Mouse (Mus musculus): ENCODE measurements around the gene Rheb. TPM values are rescaled to one million over a fixed set of nuclear protein-coding genes. Genes with fewer than 3 reads are reported as not detected.
"Not testable (repeated sequence)": the region's sequence is repeated elsewhere in the genome, so short reads cannot be mapped to it uniquely, and the experiment has no call there.

Gene Rheb
- polyA plus RNA-seq, 1 experiment from 2014 or later, result 200 TPM

DNA sequence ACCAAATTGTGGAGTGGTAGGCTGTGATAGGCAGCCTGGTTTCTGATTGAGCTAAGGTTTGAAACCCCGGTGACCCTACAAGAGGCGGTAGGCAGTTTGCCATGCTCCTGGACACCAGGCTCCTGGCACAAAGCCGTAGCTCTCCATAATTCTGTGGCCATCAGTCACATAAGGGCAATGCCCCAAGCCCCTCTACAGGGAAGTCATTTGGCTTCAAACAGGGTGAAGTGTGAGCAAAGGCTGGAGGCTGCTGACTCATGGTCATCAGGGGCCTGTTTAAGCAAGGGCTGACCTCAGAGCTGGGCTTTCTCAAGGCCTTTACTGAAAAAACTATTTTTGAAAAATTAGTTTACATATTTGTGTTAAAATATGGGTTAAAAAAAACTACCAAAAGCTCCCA is 11.8 kb upstream of the Rheb start:
- Histone ChIP-seq H3K9me3 (ENCODE audit: control insufficient read depth, low read length) (no peaks in the 10 kb centered on the region), H3K4me3 (ENCODE audit: low read depth, low read length) (no peak overlapping the region), H3K9ac (ENCODE audit: low read length) (no peak overlapping the region), H3K4me1 (ENCODE audit: control insufficient read depth, insufficient read depth, low read length) (no peaks in the 10 kb centered on the region), H3K27me3 (ENCODE audit: control insufficient read depth, insufficient read depth, low read length) (no peaks in the 10 kb centered on the region), H3K4me2 (ENCODE audit: low read depth, severe bottlenecking) (no peak overlapping the region), H3K36me3 (ENCODE audit: control insufficient read depth, insufficient read depth, low read length) (no peaks in the 10 kb centered on the region), H3K27ac (replicated peaks; ENCODE audit: low read depth, low read length) (no peak overlapping the region)
- no peak for DNase-seq (ENCODE audit: low spot score)
- 86% methylated on average over 3 of the region's 3 CpGs for WGBS
- ATAC-seq (ENCODE audit: insufficient number of reproducible peaks, low FRiP score, low TSS enrichment, low read depth), result no peak

- H3K36me3 ChIP-seq (ENCODE audit: control insufficient read depth, insufficient read depth, low read length); H3K9ac ChIP-seq (ENCODE audit: low read length); DNase-seq (ENCODE audit: low spot score); H3K27me3 ChIP-seq (ENCODE audit: control insufficient read depth, insufficient read depth, low read length); H3K27ac ChIP-seq (replicated peaks; ENCODE audit: low read depth, low read length); H3K9me3 ChIP-seq (ENCODE audit: control insufficient read depth, low read length); H3K4me3 ChIP-seq (ENCODE audit: low read depth, low read length); ATAC-seq (ENCODE audit: insufficient number of reproducible peaks, low FRiP score, low TSS enrichment, low read depth); H3K4me1 ChIP-seq (ENCODE audit: control insufficient read depth, insufficient read depth, low read length); H3K4me2 ChIP-seq (ENCODE audit: low read depth, severe bottlenecking): not testable (repeated sequence)
- 84% methylated on average over 14 of the region's 14 CpGs for WGBS
These were observed 5.8 kb upstream of the Rheb start for GRCm38 (mm10) chr5:24848261-24848660.

- Histone ChIP-seq H3K27ac (replicated peaks; ENCODE audit: low read depth, low read length) (no peak overlapping the region), H3K9ac (ENCODE audit: low read length) (no peak overlapping the region), H3K4me2 (ENCODE audit: low read depth, severe bottlenecking) (no peak overlapping the region), H3K4me1 (ENCODE audit: control insufficient read depth, insufficient read depth, low read length) (peaks cover 11% of the 10 kb centered on the region), H3K4me3 (ENCODE audit: low read depth, low read length) (no peak overlapping the region), H3K27me3 (ENCODE audit: control insufficient read depth, insufficient read depth, low read length) (no peaks in the 10 kb centered on the region), H3K9me3 (ENCODE audit: control insufficient read depth, low read length) (no peaks in the 10 kb centered on the region), H3K36me3 (ENCODE audit: control insufficient read depth, insufficient read depth, low read length) (no peaks in the 10 kb centered on the region)
- no peak for ATAC-seq (ENCODE audit: insufficient number of reproducible peaks, low FRiP score, low TSS enrichment, low read depth)
- WGBS, result 88% methylated on average over 5 of the region's 5 CpGs
- no peak for DNase-seq (ENCODE audit: low spot score)
These were observed 1.4 kb upstream of the Rheb start for GRCm38 (mm10) chr5:24843841-24844240.

DNA sequence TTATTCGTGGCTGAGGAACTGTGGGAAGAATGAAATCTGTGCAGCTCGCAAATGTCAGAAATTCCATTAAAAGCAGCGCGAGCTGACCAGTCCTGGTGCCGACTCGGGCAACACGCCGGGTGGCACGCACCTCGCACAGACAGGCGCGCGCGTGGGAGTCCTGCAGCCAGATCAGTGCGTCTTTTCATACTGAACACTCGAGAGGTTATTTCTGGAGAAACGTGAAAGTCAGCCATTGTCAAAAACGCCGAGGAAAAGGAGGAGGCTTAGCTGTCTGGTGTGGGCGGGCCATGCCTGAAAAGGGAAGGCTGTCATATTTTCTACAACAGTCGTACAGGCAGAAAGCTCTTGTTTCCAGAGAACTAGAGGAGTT is 665 bp upstream of the Rheb start:
- ATAC-seq (ENCODE audit: insufficient number of reproducible peaks, low FRiP score, low TSS enrichment, low read depth) (peak; percentile 27; the same call in 1 of the 2 replicates), DNase-seq (ENCODE audit: low spot score) (no peak)

GRCm38 (mm10) chr5:24841662-24842273 is 656 bp downstream of the Rheb start:
- H3K9ac ChIP-seq (ENCODE audit: low read length), result peak overlapping the region; percentile 93
- peak overlapping the region; percentile 96 for H3K27ac ChIP-seq (replicated peaks; ENCODE audit: low read depth, low read length)
- peak overlapping the region; percentile 97 for H3K4me3 ChIP-seq (ENCODE audit: low read depth, low read length)
- no peaks in the 10 kb centered on the region for H3K27me3 ChIP-seq (ENCODE audit: control insufficient read depth, insufficient read depth, low read length)
- DNase-seq (ENCODE audit: low spot score), result no peak
- peak overlapping the region; percentile 86 for H3K4me2 ChIP-seq (ENCODE audit: low read depth, severe bottlenecking)
- peak; percentile 41 for ATAC-seq (ENCODE audit: insufficient number of reproducible peaks, low FRiP score, low TSS enrichment, low read depth)
- no peaks in the 10 kb centered on the region for H3K36me3 ChIP-seq (ENCODE audit: control insufficient read depth, insufficient read depth, low read length)
- peaks cover 11% of the 10 kb centered on the region for H3K4me1 ChIP-seq (ENCODE audit: control insufficient read depth, insufficient read depth, low read length)
- no peaks in the 10 kb centered on the region for H3K9me3 ChIP-seq (ENCODE audit: control insufficient read depth, low read length)
- WGBS, result under 1% methylated on average over 41 of the region's 50 CpGs

More for the DNA sequence above, 665 bp upstream of the Rheb start:
- peak overlapping the region; percentile 97 for H3K4me3 ChIP-seq (ENCODE audit: low read depth, low read length)
- peaks cover 11% of the 10 kb centered on the region for H3K4me1 ChIP-seq (ENCODE audit: control insufficient read depth, insufficient read depth, low read length)
- WGBS, result 4% methylated on average over 21 of the region's 21 CpGs
- no peaks in the 10 kb centered on the region for H3K27me3 ChIP-seq (ENCODE audit: control insufficient read depth, insufficient read depth, low read length)
- H3K4me2 ChIP-seq (ENCODE audit: low read depth, severe bottlenecking), result peak overlapping the region; percentile 75
- no peaks in the 10 kb centered on the region for H3K9me3 ChIP-seq (ENCODE audit: control insufficient read depth, low read length)
- H3K9ac ChIP-seq (ENCODE audit: low read length), result 0 out of 2 replicates have a peak overlapping the region, but pooled peaks have one; percentile 36
- H3K36me3 ChIP-seq (ENCODE audit: control insufficient read depth, insufficient read depth, low read length), result no peaks in the 10 kb centered on the region
- H3K27ac ChIP-seq (replicated peaks; ENCODE audit: low read depth, low read length), result no peak overlapping the region

- Histone ChIP-seq H3K4me2 (ENCODE audit: low read depth, severe bottlenecking) (peak overlapping the region; percentile 86), H3K36me3 (ENCODE audit: control insufficient read depth, insufficient read depth, low read length) (no peaks in the 10 kb centered on the region), H3K4me1 (ENCODE audit: control insufficient read depth, insufficient read depth, low read length) (peaks cover 11% of the 10 kb centered on the region), H3K27ac (replicated peaks; ENCODE audit: low read depth, low read length) (no peak overlapping the region), H3K4me3 (ENCODE audit: low read depth, low read length) (peak overlapping the region; percentile 97), H3K9me3 (ENCODE audit: control insufficient read depth, low read length) (no peaks in the 10 kb centered on the region), H3K27me3 (ENCODE audit: control insufficient read depth, insufficient read depth, low read length) (no peaks in the 10 kb centered on the region), H3K9ac (ENCODE audit: low read length) (peak overlapping the region; percentile 93)
- no peak for ATAC-seq (ENCODE audit: insufficient number of reproducible peaks, low FRiP score, low TSS enrichment, low read depth)
- no peak for DNase-seq (ENCODE audit: low spot score)
- 25% methylated on average over 11 of the region's 11 CpGs for WGBS
These were observed 1.4 kb downstream of the Rheb start for GRCm38 (mm10) chr5:24840975-24841431.

- no peak overlapping the region for H3K4me3 ChIP-seq (ENCODE audit: low read depth, low read length)
- H3K36me3 ChIP-seq (ENCODE audit: control insufficient read depth, insufficient read depth, low read length), result no peaks in the 10 kb centered on the region
- WGBS, result 79% methylated on average over 5 of the region's 5 CpGs
- ATAC-seq (ENCODE audit: insufficient number of reproducible peaks, low FRiP score, low TSS enrichment, low read depth) (no peak), DNase-seq (ENCODE audit: low spot score) (no peak)
- H3K9ac ChIP-seq (ENCODE audit: low read length), result no peak overlapping the region
- H3K4me1 ChIP-seq (ENCODE audit: control insufficient read depth, insufficient read depth, low read length), result no peaks in the 10 kb centered on the region
- no peaks in the 10 kb centered on the region for H3K27me3 ChIP-seq (ENCODE audit: control insufficient read depth, insufficient read depth, low read length)
- no peaks in the 10 kb centered on the region for H3K9me3 ChIP-seq (ENCODE audit: control insufficient read depth, low read length)
- no peak overlapping the region for H3K4me2 ChIP-seq (ENCODE audit: low read depth, severe bottlenecking)
- H3K27ac ChIP-seq (replicated peaks; ENCODE audit: low read depth, low read length), result no peak overlapping the region
These were observed 7.9 kb downstream of the Rheb start for GRCm38 (mm10) chr5:24834491-24834890.

GRCm38 (mm10) chr5:24831912-24832311 is 10.5 kb downstream of the Rheb start:
- no peaks in the 10 kb centered on the region for H3K36me3 ChIP-seq (ENCODE audit: control insufficient read depth, insufficient read depth, low read length)
- H3K27ac ChIP-seq (replicated peaks; ENCODE audit: low read depth, low read length), result no peak overlapping the region
- H3K9ac ChIP-seq (ENCODE audit: low read length), result no peak overlapping the region
- no peaks in the 10 kb centered on the region for H3K27me3 ChIP-seq (ENCODE audit: control insufficient read depth, insufficient read depth, low read length)
- no peak overlapping the region for H3K4me3 ChIP-seq (ENCODE audit: low read depth, low read length)
- DNase-seq (ENCODE audit: low spot score), result no peak
- 89% methylated on average over 3 of the region's 3 CpGs for WGBS
- no peaks in the 10 kb centered on the region for H3K4me1 ChIP-seq (ENCODE audit: control insufficient read depth, insufficient read depth, low read length)
- H3K9me3 ChIP-seq (ENCODE audit: control insufficient read depth, low read length), result no peaks in the 10 kb centered on the region
- H3K4me2 ChIP-seq (ENCODE audit: low read depth, severe bottlenecking), result no peak overlapping the region
- no peak for ATAC-seq (ENCODE audit: insufficient number of reproducible peaks, low FRiP score, low TSS enrichment, low read depth)

DNA sequence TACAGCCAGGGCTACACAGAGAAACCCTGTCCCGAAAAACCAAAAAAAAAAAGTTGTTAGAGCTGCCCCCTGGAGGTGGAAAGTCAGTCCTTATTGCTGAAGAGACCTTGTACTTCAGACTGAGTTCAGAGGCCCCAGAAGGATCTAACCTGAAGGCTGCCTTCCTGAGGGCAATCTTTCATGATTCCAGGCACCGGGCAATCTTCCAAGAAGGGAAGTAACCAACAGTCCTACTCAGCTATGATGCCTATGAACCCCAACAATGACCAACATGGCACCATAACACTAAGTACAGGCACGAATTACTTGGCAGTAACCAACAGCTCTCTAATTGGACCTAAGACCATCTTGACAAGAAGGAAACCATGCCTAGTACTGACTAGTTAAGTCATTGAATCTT is 14.0 kb downstream of the Rheb start:
- Histone ChIP-seq H3K4me3 (ENCODE audit: low read depth, low read length) (no peak overlapping the region), H3K36me3 (ENCODE audit: control insufficient read depth, insufficient read depth, low read length) (no peaks in the 10 kb centered on the region), H3K4me1 (ENCODE audit: control insufficient read depth, insufficient read depth, low read length) (no peaks in the 10 kb centered on the region), H3K9ac (ENCODE audit: low read length) (no peak overlapping the region), H3K27me3 (ENCODE audit: control insufficient read depth, insufficient read depth, low read length) (no peaks in the 10 kb centered on the region), H3K27ac (replicated peaks; ENCODE audit: low read depth, low read length) (no peak overlapping the region), H3K4me2 (ENCODE audit: low read depth, severe bottlenecking) (no peak overlapping the region), H3K9me3 (ENCODE audit: control insufficient read depth, low read length) (no peaks in the 10 kb centered on the region)
- ATAC-seq (ENCODE audit: insufficient number of reproducible peaks, low FRiP score, low TSS enrichment, low read depth) (no peak), DNase-seq (ENCODE audit: low spot score) (no peak)
- 90% methylated on average over 3 of the region's 3 CpGs for WGBS

All from limb, embryonic 11.5 days (tissue).